Mouse (Mus musculus) bone marrow, adult 2 months (tissue): ENCODE data around the gene Tex13a. TPM values are rescaled to one million over a fixed set of nuclear protein-coding genes. Genes with fewer than 3 reads are reported as not detected.

Experiments used
- H3K27ac ChIP-seq: fragments of 200-500 bp; 2 replicates; pipeline ENCODE4 v1.5.1; 2012; ENCODE audit warnings: low read depth, mild to moderate bottlenecking, control low read depth, inconsistent platforms, low read length; ENCODE audit not compliant: control insufficient read depth, poor library complexity, insufficient read depth
- H3K4me1 ChIP-seq: fragments of 200-500 bp; 2 replicates; pipeline ENCODE4 v1.6.1; 2011; ENCODE audit warnings: low read length; ENCODE audit not compliant: control insufficient read depth, insufficient read depth
- H3K4me3 ChIP-seq: fragments of 200-500 bp; replicated peaks from 2 replicates; pipeline ENCODE3; 2011; ENCODE audit warnings: mild to moderate bottlenecking, low read depth, low read length, control low read depth; ENCODE audit not compliant: control insufficient read depth
- CTCF ChIP-seq: fragments of 200-500 bp; IDR thresholded peaks from 2 replicates; pipeline ENCODE4 v1.5.1; 2011; ENCODE audit warnings: low read length, control low read depth; ENCODE audit not compliant: control insufficient read depth, insufficient read depth
- POLR2A ChIP-seq: fragments of 200-500 bp; IDR thresholded peaks from 2 replicates; pipeline ENCODE4 v1.6.1; 2011; ENCODE audit warnings: low read depth, mild to moderate bottlenecking, control low read depth, low read length, borderline replicate concordance; ENCODE audit not compliant: control insufficient read depth
- WGBS: fragments of 180-500 bp; shearing (Covaris S2); methylation state at CpG from one replicate; pipeline ENCODE4 v1.1.7; 2018; 5-methylcytosine and 5-hydroxymethylcytosine counted together
- polyA plus RNA-seq: library from polyadenylated mRNA; stranded (reverse); fragments of >200 nt; gene quantifications from 2 replicates; pipeline ENCODE4 v1.2.4, GENCODE M21; 2011; ENCODE audit warnings: low replicate concordance; ENCODE audit not compliant: missing spikeins, insufficient read depth, insufficient read length

The Tex13a gene
- polyA plus RNA-seq, result not detected in 2 replicates

DNA sequence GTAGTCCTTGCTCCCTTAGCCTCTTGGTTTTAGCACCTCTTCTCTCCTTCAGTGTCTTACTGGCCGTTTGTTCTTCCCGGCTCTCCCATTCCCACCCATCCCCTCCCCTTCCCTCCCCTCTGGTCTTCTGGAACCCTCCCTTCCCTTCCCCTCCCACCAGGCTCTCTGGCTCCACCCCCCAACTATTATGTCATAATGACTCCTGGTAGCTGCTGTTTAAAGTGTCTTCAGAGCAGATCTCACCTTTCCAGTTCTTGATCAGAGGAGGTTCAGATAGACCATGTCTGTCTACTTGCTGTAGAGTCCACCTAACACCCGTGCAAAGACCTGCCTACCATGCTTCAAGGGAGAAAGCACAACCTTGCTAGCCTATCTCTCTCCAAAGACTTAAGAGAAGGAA is at the start of gene Tex13a:
Tex13a (minus strand) TSS at position 101 of the 400 bp plus-strand sequence.
- no peak within 1 kb of the TSS for H3K4me3 ChIP-seq
- TF ChIP-seq CTCF (no peak), POLR2A (no peak)
- H3K27ac ChIP-seq, result no peak within 1 kb of the TSS
- 74% methylated on average over 3 of the region's 3 CpGs for WGBS
- no peaks in the 10 kb centered on the region for H3K4me1 ChIP-seq

- 60% methylated on average over 4 of the region's 4 CpGs for WGBS
- Histone ChIP-seq H3K27ac (no peak overlapping the region), H3K4me3 (no peak overlapping the region), H3K4me1 (no peaks in the 10 kb centered on the region)
- TF ChIP-seq POLR2A, result no peak
- TF ChIP-seq CTCF, result no peak
Observed at GRCm38 (mm10) chrX:138234626-138235025, 25.2 kb upstream of the Tex13a start.

DNA sequence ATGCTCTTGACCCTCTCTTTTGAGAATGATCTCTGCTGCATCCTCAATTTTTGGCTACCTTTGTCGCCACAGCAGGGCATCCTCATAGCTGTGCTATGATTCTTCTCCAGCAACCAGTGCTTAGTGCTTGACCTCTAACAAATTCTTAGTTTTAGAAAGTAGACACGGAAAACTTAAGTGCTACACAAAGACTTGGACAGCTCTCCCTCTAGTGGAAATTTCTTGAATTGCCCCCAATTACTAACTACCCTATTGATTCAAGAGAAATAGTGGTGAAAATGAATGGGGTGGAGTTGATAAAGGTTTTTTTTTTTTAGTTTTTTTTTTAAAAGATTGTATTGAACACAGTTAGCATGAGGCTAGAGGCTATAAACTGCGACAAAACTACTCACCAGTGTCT is 39.2 kb downstream of the Tex13a start:
- Histone ChIP-seq H3K4me3 (no peak overlapping the region), H3K27ac (no peak overlapping the region), H3K4me1 (no peaks in the 10 kb centered on the region)
- 12% methylated on average over 3 of the region's 3 CpGs for WGBS
- no peak for TF ChIP-seq CTCF
- no peak for TF ChIP-seq POLR2A
